Mouse (Mus musculus) small intestine, adult 2 months (tissue): ENCODE data around the gene H2al1b.
"Not testable (repeated sequence)": the region's sequence is repeated elsewhere in the genome, so short reads cannot be mapped to it uniquely, and the experiment has no call there.

Experiments used
- CTCF ChIP-seq: fragments of 200-500 bp; IDR thresholded peaks from 2 replicates; pipeline ENCODE4 v1.5.1; 2012; ENCODE audit warnings: low read depth, mild to moderate bottlenecking, control low read depth, inconsistent platforms, low read length, moderate library complexity, mixed read lengths; ENCODE audit not compliant: insufficient replicate concordance, insufficient read length; ENCODE audit errors: extremely low read depth
- POLR2A ChIP-seq: fragments of 200-500 bp; IDR thresholded peaks from 2 replicates; pipeline ENCODE4 v1.6.1; 2012; ENCODE audit warnings: low read depth, mild to moderate bottlenecking, control low read depth, inconsistent platforms, low read length, moderate library complexity

DNA sequence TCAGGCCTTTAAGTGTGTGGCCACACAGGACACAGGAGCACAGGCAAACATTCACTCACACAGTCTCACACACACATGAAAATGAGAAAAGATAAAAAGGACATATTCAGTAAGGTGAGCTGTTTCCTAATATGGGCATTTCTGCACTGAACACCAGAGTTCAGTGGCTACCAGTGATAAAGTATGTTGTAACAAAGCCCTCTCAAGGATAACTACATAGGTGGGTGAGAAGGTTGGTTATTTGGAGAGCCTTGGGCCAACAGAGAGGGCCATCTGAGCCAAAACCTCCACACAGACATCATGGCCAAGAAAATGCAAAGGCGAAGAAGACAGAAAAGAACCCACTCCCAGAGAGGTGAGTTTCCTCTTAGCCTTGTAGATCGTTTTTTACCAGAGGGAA, 25.3 kb downstream of the H2al1b start, which contains the start of gene H2al1j:
- TF ChIP-seq POLR2A, CTCF: not testable (repeated sequence)
